Mouse (Mus musculus) brain, embryonic 14.5 days (tissue): ENCODE measurements around the gene Cfap221.

Experiments used
- CTCF ChIP-seq: fragments of 200-500 bp; IDR thresholded peaks from 2 replicates; pipeline ENCODE4 v1.5.1; 2012; ENCODE audit warnings: inconsistent platforms, mild to moderate bottlenecking, moderate library complexity, borderline replicate concordance; ENCODE audit not compliant: insufficient read depth, insufficient read length; ENCODE audit errors: extremely low read depth
- POLR2A ChIP-seq: fragments of 200-500 bp; IDR thresholded peaks from 2 replicates; pipeline ENCODE4 v1.6.1; 2012; ENCODE audit warnings: mild to moderate bottlenecking, inconsistent platforms, borderline replicate concordance; ENCODE audit not compliant: poor library complexity, insufficient read depth, insufficient read length, severe bottlenecking; ENCODE audit errors: extremely low read depth

DNA sequence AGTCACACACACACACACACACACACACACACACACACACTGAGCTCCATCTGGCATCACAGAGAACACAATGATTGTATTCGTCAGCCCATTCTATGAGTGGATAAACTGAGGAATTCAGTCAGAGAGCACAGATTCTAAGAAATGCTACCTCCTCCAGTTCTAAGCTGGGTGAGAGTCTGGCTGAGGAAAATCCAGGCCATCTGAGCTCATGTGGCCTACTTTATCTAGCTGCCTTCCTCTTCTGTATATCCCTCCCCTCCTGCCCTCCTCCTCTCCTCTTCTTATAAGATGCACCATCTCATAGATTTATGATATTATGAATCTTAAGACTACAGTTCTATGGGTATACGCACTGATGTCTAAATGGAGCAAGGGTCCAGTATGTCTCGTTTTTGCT is 103.4 kb downstream of the Cfap221 start:
- no peak for TF ChIP-seq CTCF
- no peak for TF ChIP-seq POLR2A
